Mouse (Mus musculus): ENCODE results near the gene Spindoc.

The Spindoc gene

DNA sequence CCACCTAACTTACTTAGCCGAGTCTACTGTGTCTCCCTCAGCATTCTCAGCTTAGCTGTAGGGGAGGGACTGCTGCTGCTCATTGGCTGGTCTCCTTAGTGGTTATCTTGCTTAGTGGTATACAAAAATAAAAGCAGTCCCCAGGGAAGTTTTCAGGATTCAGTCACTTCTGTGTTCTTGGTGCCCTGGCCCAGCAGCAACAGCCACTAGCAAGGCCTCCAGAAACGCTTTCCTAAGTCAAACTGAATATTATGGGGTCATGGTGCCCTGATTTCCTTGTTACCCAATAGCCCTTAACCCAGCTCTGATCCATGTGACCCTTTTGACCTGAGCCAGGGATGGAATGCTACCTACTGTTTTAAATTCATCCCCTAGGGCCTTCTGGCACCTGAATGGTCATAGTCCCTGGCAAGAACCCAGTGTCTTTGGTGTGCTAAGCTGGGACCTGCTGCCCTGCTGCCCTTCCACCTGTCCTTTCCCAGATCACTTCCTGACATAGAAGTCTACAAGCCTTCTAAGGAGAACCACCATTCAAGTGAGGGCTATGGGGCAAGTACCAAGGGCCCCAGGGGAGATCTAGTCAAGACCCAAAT, 73.0 kb downstream of the Spindoc start:
- in situ Hi-C loops (cut with MboI; ENCODE audit: low pct_unique_long_range_greater_than_20kb in 1 of 2, low sequenced_read_pairs in 2 of 2, unreplicated experiment in 1 of 2), result no loop called here

- in situ Hi-C loops (cut with MboI; ENCODE audit: low pct_unique_long_range_greater_than_20kb in 1 of 2, low sequenced_read_pairs in 2 of 2, unreplicated experiment in 1 of 2), result no loop called here
Measured at GRCm38 (mm10) chr19:7307995-7308770, 74.6 kb downstream of the Spindoc start.

- in situ Hi-C loops (cut with MboI; ENCODE audit: low pct_unique_long_range_greater_than_20kb in 1 of 2, low sequenced_read_pairs in 2 of 2, unreplicated experiment in 1 of 2), result no loop called here
Measured at GRCm38 (mm10) chr19:7306968-7307367, 75.8 kb downstream of the Spindoc start.

DNA sequence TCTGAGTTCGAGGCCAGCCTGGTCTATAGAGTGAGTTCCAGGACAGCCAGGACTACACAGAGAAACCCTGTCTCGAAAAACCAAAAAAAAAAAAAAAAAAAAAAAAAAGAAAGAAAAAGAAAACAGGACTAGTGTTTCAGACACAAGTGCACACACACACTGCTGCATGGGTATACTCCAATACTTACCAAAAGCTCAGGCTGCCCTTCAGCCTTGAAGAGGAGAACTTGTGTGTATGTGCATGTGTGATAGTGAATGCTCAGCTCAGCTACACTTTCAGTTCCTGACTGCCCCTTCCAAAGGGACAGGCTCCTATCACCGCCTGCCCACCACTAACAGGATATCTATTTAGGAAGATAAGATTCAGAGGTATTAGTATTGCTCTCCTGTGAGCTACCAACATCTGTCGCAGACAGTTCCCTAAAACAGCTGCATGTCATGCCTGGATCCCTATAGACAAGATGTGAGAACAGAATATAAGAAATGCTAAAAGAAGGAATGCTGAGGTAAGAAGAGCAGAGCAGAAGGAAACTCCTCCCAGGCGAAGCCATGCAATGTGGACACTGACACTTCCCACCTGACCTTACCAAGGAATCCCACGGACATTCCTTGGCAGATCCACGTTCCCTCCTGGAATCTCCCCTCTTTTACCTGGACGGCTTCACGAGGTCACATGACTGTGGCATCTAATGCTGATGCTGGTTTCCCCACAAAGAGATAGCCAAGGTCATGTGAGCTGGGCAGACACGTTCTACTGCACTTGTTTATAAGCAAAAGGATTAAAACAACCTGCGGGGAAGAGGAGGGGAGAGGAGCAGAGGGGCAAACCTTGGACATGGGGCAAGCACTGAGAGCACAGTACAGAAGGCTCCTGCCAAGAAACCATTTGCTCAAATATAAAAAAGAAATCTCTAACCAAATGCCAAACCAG, 77.1 kb downstream of the Spindoc start:
- in situ Hi-C loops (cut with MboI; ENCODE audit: low pct_unique_long_range_greater_than_20kb in 1 of 2, low sequenced_read_pairs in 2 of 2, unreplicated experiment in 1 of 2), result no loop called here

DNA sequence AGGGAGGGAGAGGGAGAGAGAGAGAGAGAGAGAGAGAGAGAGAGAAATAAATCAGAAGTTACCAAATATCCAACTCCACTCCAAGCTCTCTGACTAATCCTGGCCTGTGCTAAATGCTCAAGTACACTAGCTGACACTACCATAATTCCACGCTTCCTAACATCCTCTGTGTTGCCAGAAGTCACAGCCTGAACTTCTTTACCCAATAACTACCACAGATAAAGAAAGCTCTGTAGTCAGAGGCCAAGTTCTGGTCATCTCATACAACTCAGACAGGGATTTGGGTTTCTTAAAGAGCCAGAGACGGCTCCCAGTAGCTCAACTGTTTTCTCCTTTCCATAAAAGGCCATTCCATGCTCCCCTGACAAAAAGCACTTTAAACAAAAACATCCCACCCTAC, 78.0 kb downstream of the Spindoc start:
- in situ Hi-C loops (cut with MboI; ENCODE audit: low pct_unique_long_range_greater_than_20kb in 1 of 2, low sequenced_read_pairs in 2 of 2, unreplicated experiment in 1 of 2), result no loop called here

Measured in mouse embryonic stem cell (cell line).